Mouse (Mus musculus): ENCODE results near the gene Pold4. TPM values are rescaled to one million over a fixed set of nuclear protein-coding genes. Genes with fewer than 3 reads are reported as not detected.
A peak's percentile ranks its signal among the peaks of the same experiment; 100 is the strongest.

Pold4 gene
- polyA plus RNA-seq, 1 experiment: 112 TPM

DNA sequence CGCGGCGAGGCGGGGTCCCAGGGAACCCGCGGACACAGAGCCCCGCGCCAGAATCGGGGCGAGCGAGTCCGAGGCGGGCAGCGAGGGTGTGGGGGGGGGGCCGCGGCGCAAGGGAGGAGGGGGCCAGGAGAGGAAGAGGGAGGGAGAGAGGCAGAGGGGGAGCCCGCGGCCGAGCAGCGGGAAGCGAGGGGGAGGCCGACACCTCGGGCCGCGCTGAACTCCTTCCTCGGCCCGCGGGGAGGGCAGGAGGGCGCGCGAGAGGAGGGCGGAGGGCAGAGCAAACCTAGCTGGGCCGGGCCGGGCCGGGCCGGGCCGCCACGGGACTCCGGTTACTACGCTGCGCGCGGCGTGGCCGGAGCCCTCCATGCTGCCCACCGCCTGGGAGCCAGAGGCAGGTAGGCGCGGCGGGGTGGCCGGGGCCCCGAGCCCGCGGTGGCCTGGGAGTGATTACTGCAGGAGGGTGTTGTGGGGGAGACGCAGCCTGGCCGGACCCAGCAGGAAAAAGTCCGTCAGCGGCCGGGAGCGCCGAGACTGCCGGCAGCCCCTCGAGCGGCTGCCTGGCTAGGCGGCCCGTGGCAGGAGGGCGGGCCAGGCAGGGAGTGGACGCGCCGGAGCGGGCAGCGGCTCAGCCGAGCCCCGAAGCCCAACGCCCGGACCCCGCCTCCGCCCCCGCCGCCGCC is 16.8 kb upstream of the Pold4 start:
- Histone ChIP-seq H3K36me3 (ENCODE audit: control insufficient read depth, insufficient read depth) (peaks cover 17% of the 10 kb centered on the region), H3K79me3 (ENCODE audit: low read depth) (peaks cover 43% of the 10 kb centered on the region), H3ac (ENCODE audit: control insufficient read depth, insufficient read length, low read depth) (peak overlapping the region; percentile 100), H3K79me2 (ENCODE audit: control insufficient read depth, insufficient read depth) (peaks cover 63% of the 10 kb centered on the region), H3K27me3 (ENCODE audit: control insufficient read depth, insufficient read depth, insufficient read length) (no peaks in the 10 kb centered on the region), H3K4me3 (ENCODE audit: insufficient read depth, poor library complexity, severe bottlenecking) (peak overlapping the region; percentile 84)
- TF ChIP-seq MAX (IDR thresholded peaks at IDR 0.05): no peak
- no peak for TF ChIP-seq CTCF (IDR thresholded peaks at IDR 0.05; ENCODE audit: control insufficient read depth, insufficient read depth, insufficient read length)
- no peak for TF ChIP-seq CEBPB (IDR thresholded peaks at IDR 0.05; ENCODE audit: low read depth)
- no peak for TF ChIP-seq MYOG (IDR thresholded peaks at IDR 0.05; ENCODE audit: control insufficient read depth, extremely low read depth, insufficient read length)
- no peak for TF ChIP-seq USF1 (IDR thresholded peaks at IDR 0.05; ENCODE audit: low read depth)
- no peak for TF ChIP-seq MYOD1 (IDR thresholded peaks at IDR 0.05; ENCODE audit: control insufficient read depth, insufficient read length, low read depth)
- no peak for TF ChIP-seq FOSL1 (IDR thresholded peaks at IDR 0.05; ENCODE audit: insufficient read depth, low read length, poor library complexity, severe bottlenecking)

DNA sequence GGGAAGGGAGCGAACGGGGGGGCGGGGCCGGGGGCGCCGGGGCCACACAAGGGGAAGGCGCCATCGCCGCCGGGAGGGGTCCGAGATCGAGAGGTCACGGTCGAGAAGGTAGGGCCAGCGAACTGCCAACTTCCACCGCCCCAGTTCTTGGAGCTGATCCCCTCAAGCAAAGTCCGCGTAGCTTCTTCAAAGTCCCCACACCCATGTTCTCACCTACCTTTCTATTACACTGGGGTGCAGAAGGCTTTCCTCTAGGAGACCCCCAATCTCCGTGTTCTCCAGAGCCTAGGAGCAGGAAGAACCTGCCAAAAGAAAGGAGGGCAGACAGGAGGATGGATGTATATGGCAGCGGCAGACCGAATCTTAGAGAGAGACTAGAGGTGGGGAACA is 16.3 kb upstream of the Pold4 start:
- peaks cover 17% of the 10 kb centered on the region for H3K36me3 ChIP-seq (ENCODE audit: control insufficient read depth, insufficient read depth)
- TF ChIP-seq CTCF (IDR thresholded peaks at IDR 0.05; ENCODE audit: control insufficient read depth, insufficient read depth, insufficient read length) (no peak), USF1 (IDR thresholded peaks at IDR 0.05; ENCODE audit: low read depth) (no peak), MAX (IDR thresholded peaks at IDR 0.05) (no peak), FOSL1 (IDR thresholded peaks at IDR 0.05; ENCODE audit: insufficient read depth, low read length, poor library complexity, severe bottlenecking) (no peak), CEBPB (IDR thresholded peaks at IDR 0.05; ENCODE audit: low read depth) (no peak), MYOG (IDR thresholded peaks at IDR 0.05; ENCODE audit: control insufficient read depth, extremely low read depth, insufficient read length) (no peak), MYOD1 (IDR thresholded peaks at IDR 0.05; ENCODE audit: control insufficient read depth, insufficient read length, low read depth) (no peak)
- peak overlapping the region; percentile 100 for H3ac ChIP-seq (ENCODE audit: control insufficient read depth, insufficient read length, low read depth)
- peak overlapping the region; percentile 84 for H3K4me3 ChIP-seq (ENCODE audit: insufficient read depth, poor library complexity, severe bottlenecking)
- peaks cover 47% of the 10 kb centered on the region for H3K79me3 ChIP-seq (ENCODE audit: low read depth)
- H3K79me2 ChIP-seq (ENCODE audit: control insufficient read depth, insufficient read depth): peaks cover 68% of the 10 kb centered on the region
- no peaks in the 10 kb centered on the region for H3K27me3 ChIP-seq (ENCODE audit: control insufficient read depth, insufficient read depth, insufficient read length)

DNA sequence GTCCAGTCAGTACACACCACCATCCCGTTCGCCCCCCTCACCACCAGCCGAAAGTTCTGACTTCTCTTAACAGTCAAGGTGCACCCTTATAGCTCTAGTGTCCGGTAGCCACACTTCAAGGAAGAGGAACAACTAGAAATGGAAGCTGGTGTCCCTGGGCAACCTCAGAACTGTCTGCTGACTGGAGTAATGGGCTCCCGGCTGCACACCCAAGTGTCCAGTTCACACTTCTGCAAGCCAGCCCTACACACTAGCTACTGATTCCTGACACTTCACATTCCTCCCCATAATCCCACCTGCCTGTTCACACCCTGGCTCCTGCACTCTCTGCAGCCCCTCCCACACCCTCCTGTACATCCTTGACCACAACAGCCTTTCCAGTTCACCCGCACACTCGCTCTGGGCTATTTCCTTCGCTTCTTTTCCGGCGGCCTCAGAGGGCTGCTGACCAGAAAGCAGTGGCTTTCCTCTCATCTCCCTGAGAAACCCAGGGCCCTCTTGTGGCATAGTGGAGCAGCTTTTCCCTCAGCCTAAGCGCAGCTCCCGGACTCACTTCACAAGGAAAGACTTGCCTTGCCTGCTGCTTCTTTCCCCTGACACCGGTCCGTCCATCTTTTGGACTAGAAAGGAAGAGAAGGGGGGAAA is 15.5 kb upstream of the Pold4 start:
- peaks cover 51% of the 10 kb centered on the region for H3K79me3 ChIP-seq (ENCODE audit: low read depth)
- H3K79me2 ChIP-seq (ENCODE audit: control insufficient read depth, insufficient read depth): peaks cover 76% of the 10 kb centered on the region
- peak overlapping the region; percentile 69 for H3ac ChIP-seq (ENCODE audit: control insufficient read depth, insufficient read length, low read depth)
- no peaks in the 10 kb centered on the region for H3K27me3 ChIP-seq (ENCODE audit: control insufficient read depth, insufficient read depth, insufficient read length)
- peaks cover 24% of the 10 kb centered on the region for H3K36me3 ChIP-seq (ENCODE audit: control insufficient read depth, insufficient read depth)
- peak overlapping the region; percentile 84 for H3K4me3 ChIP-seq (ENCODE audit: insufficient read depth, poor library complexity, severe bottlenecking)
- TF ChIP-seq MAX (IDR thresholded peaks at IDR 0.05): no peak
- no peak for TF ChIP-seq CTCF (IDR thresholded peaks at IDR 0.05; ENCODE audit: control insufficient read depth, insufficient read depth, insufficient read length)
- TF ChIP-seq USF1 (IDR thresholded peaks at IDR 0.05; ENCODE audit: low read depth): no peak
- no peak for TF ChIP-seq MYOG (IDR thresholded peaks at IDR 0.05; ENCODE audit: control insufficient read depth, extremely low read depth, insufficient read length)
- no peak for TF ChIP-seq FOSL1 (IDR thresholded peaks at IDR 0.05; ENCODE audit: insufficient read depth, low read length, poor library complexity, severe bottlenecking)
- no peak for TF ChIP-seq MYOD1 (IDR thresholded peaks at IDR 0.05; ENCODE audit: control insufficient read depth, insufficient read length, low read depth)
- no peak for TF ChIP-seq CEBPB (IDR thresholded peaks at IDR 0.05; ENCODE audit: low read depth)

DNA sequence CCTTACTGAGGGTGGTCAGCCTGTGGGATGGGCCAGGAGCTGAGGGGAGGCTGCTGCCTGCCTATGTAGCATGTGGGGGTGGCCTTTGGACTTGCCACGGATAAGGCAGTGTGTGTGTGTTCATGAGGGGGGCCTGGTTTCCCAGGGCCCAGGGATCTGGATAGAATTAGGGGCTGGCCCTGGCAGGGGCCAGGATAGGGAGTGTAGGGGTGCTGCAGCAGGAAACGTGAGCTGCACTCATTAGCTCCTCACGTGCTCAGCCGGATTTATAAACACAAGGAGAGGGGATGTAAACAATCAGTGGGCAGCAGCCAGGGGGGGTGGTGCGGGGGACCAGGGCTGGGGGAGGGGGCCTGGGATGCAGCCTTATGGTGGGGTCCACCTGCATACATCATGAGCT is 14.6 kb upstream of the Pold4 start:
- Histone ChIP-seq H3K79me2 (ENCODE audit: control insufficient read depth, insufficient read depth) (peaks cover 83% of the 10 kb centered on the region), H3K27me3 (ENCODE audit: control insufficient read depth, insufficient read depth, insufficient read length) (no peaks in the 10 kb centered on the region), H3K79me3 (ENCODE audit: low read depth) (peaks cover 54% of the 10 kb centered on the region), H3K4me3 (ENCODE audit: insufficient read depth, poor library complexity, severe bottlenecking) (no peak overlapping the region), H3K36me3 (ENCODE audit: control insufficient read depth, insufficient read depth) (peaks cover 33% of the 10 kb centered on the region), H3ac (ENCODE audit: control insufficient read depth, insufficient read length, low read depth) (peak overlapping the region; percentile 33)
- TF ChIP-seq CTCF (IDR thresholded peaks at IDR 0.05; ENCODE audit: control insufficient read depth, insufficient read depth, insufficient read length): no peak
- TF ChIP-seq USF1 (IDR thresholded peaks at IDR 0.05; ENCODE audit: low read depth): no peak
- TF ChIP-seq MAX (IDR thresholded peaks at IDR 0.05): no peak

DNA sequence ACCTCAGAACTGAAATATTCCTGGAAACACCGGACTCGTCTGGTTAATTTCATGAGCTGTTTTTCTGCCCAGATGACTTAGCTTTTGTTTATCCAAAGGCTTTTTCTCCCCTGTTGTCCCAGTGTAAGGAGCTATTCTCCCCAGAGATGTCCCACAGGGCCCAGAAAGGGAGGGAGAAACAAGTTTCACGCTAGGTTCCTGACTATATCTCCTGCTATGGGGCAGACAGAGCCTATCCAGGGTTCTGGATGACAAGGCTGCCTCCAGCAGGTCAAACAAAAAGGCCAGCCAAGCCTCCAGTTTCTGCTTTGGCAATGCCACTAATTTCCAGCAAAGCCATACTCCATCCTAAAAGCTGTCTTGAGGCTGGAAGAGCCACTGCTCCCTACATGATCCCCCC is 13.8 kb upstream of the Pold4 start:
- TF ChIP-seq MYOG (IDR thresholded peaks at IDR 0.05; ENCODE audit: control insufficient read depth, extremely low read depth, insufficient read length) (no peak), CEBPB (IDR thresholded peaks at IDR 0.05; ENCODE audit: low read depth) (no peak), FOSL1 (IDR thresholded peaks at IDR 0.05; ENCODE audit: insufficient read depth, low read length, poor library complexity, severe bottlenecking) (no peak), MAX (IDR thresholded peaks at IDR 0.05) (no peak), USF1 (IDR thresholded peaks at IDR 0.05; ENCODE audit: low read depth) (no peak), MYOD1 (IDR thresholded peaks at IDR 0.05; ENCODE audit: control insufficient read depth, insufficient read length, low read depth) (no peak), CTCF (IDR thresholded peaks at IDR 0.05; ENCODE audit: control insufficient read depth, insufficient read depth, insufficient read length) (no peak)
- Histone ChIP-seq H3K79me3 (ENCODE audit: low read depth) (peaks cover 54% of the 10 kb centered on the region), H3K27me3 (ENCODE audit: control insufficient read depth, insufficient read depth, insufficient read length) (no peaks in the 10 kb centered on the region), H3ac (ENCODE audit: control insufficient read depth, insufficient read length, low read depth) (no peak overlapping the region), H3K36me3 (ENCODE audit: control insufficient read depth, insufficient read depth) (peaks cover 40% of the 10 kb centered on the region), H3K79me2 (ENCODE audit: control insufficient read depth, insufficient read depth) (peaks cover 86% of the 10 kb centered on the region), H3K4me3 (ENCODE audit: insufficient read depth, poor library complexity, severe bottlenecking) (no peak overlapping the region)
